Mouse (Mus musculus) lung, embryonic 16.5 days (tissue): Measurements from ENCODE around the gene Mms19. TPM values are rescaled to one million over a fixed set of nuclear protein-coding genes. Genes with fewer than 3 reads are reported as not detected.

Source experiments
- ATAC-seq: fragments of 200-750 bp; cut with Nextera tagmentation; 2 replicates; pipeline ENCODE4 v1.8.0; 2017; ENCODE audit warnings: low read depth, mild to moderate bottlenecking, moderate library complexity
- H3K27ac ChIP-seq: fragments of 300-500 bp; sonication (generic); 2 replicates; pipeline ENCODE4 v1.5.1; 2014; ENCODE audit warnings: mild to moderate bottlenecking, control low read depth, low read length
- H3K27me3 ChIP-seq: fragments of 300-500 bp; sonication (generic); 2 replicates; pipeline ENCODE4 v1.6.1; 2014; ENCODE audit warnings: low read depth, low read length, mixed read lengths; ENCODE audit not compliant: control insufficient read depth, insufficient read depth
- H3K36me3 ChIP-seq: fragments of 300-500 bp; sonication (generic); 2 replicates; pipeline ENCODE4 v1.6.1; 2014; ENCODE audit warnings: low read length; ENCODE audit not compliant: control insufficient read depth, insufficient read depth
- H3K4me1 ChIP-seq: fragments of 300-500 bp; sonication (generic); replicated peaks from 2 replicates; pipeline ENCODE4 v1.6.1; 2014; ENCODE audit warnings: low read length, mixed read lengths; ENCODE audit not compliant: control insufficient read depth, insufficient read depth
- H3K4me2 ChIP-seq: fragments of 300-500 bp; sonication (generic); 2 replicates; pipeline ENCODE4 v1.6.1; 2014; ENCODE audit warnings: low read depth, low read length, control low read depth
- H3K4me3 ChIP-seq: fragments of 300-500 bp; sonication (generic); 2 replicates; pipeline ENCODE4 v1.5.1; 2014; ENCODE audit warnings: mild to moderate bottlenecking, low read length, control low read depth
- H3K9ac ChIP-seq: fragments of 300-500 bp; sonication (generic); 2 replicates; pipeline ENCODE4 v1.6.1; 2014; ENCODE audit warnings: low read length, control low read depth
- H3K9me3 ChIP-seq: fragments of 300-500 bp; sonication (generic); 2 replicates; pipeline ENCODE4 v1.6.1; 2016; ENCODE audit warnings: low read length; ENCODE audit not compliant: control insufficient read depth
- WGBS: fragments of 180-500 bp; shearing (Covaris S2); extraction: QIAGEN DNeasy Blood & Tissue Kit; methylation state at CpG from one replicate; pipeline ENCODE4 v1.1.7; 2014; 5-methylcytosine and 5-hydroxymethylcytosine counted together
- polyA plus RNA-seq: library from polyadenylated mRNA; unstranded; fragments of >200 nt; fragmentation: Nextera tagmentation; extraction: Ambion mirVana; gene quantifications from 2 replicates; pipeline ENCODE4 v1.2.1, GENCODE M21; 2015

Gene Mms19
- polyA plus RNA-seq, 1 experiment from 2014 or later: 31.8 TPM

GRCm38 (mm10) chr19:42015001-42015400, 34.0 kb upstream of the Mms19 start:
- no peak for ATAC-seq
- Histone ChIP-seq H3K9ac (no peak overlapping the region), H3K27me3 (no peaks in the 10 kb centered on the region), H3K4me2 (no peak overlapping the region), H3K36me3 (no peaks in the 10 kb centered on the region), H3K27ac (no peak overlapping the region), H3K9me3 (no peaks in the 10 kb centered on the region), H3K4me3 (no peak overlapping the region), H3K4me1 (peaks cover 24% of the 10 kb centered on the region)
- WGBS: 62% methylated on average over 6 of the region's 6 CpGs

GRCm38 (mm10) chr19:42014231-42014825, 33.4 kb upstream of the Mms19 start:
- 70% methylated on average over 3 of the region's 3 CpGs for WGBS
- Histone ChIP-seq H3K4me3 (no peak overlapping the region), H3K9me3 (no peaks in the 10 kb centered on the region), H3K27me3 (no peaks in the 10 kb centered on the region), H3K9ac (no peak overlapping the region), H3K4me1 (peaks cover 20% of the 10 kb centered on the region), H3K36me3 (no peaks in the 10 kb centered on the region), H3K27ac (no peak overlapping the region), H3K4me2 (no peak overlapping the region)
- no peak for ATAC-seq

GRCm38 (mm10) chr19:42011123-42011522, 30.2 kb upstream of the Mms19 start:
- Histone ChIP-seq H3K9me3 (no peaks in the 10 kb centered on the region), H3K36me3 (no peaks in the 10 kb centered on the region), H3K4me3 (no peak overlapping the region), H3K9ac (no peak overlapping the region), H3K4me1 (peaks cover 3% of the 10 kb centered on the region), H3K4me2 (no peak overlapping the region), H3K27ac (no peak overlapping the region), H3K27me3 (no peaks in the 10 kb centered on the region)
- WGBS: 76% methylated on average over 7 of the region's 7 CpGs
- no peak for ATAC-seq

GRCm38 (mm10) chr19:42010436-42010835, 29.5 kb upstream of the Mms19 start:
- 73% methylated on average over 4 of the region's 4 CpGs for WGBS
- H3K27ac ChIP-seq: no peak overlapping the region
- no peak overlapping the region for H3K4me3 ChIP-seq
- H3K4me1 ChIP-seq: peaks cover 3% of the 10 kb centered on the region
- no peaks in the 10 kb centered on the region for H3K36me3 ChIP-seq
- H3K9me3 ChIP-seq: no peaks in the 10 kb centered on the region
- H3K9ac ChIP-seq: no peak overlapping the region
- ATAC-seq: no peak
- H3K27me3 ChIP-seq: no peaks in the 10 kb centered on the region
- no peak overlapping the region for H3K4me2 ChIP-seq

GRCm38 (mm10) chr19:42009067-42009466, 28.1 kb upstream of the Mms19 start:
- Histone ChIP-seq H3K36me3 (no peaks in the 10 kb centered on the region), H3K9ac (no peak overlapping the region), H3K9me3 (no peaks in the 10 kb centered on the region), H3K27me3 (no peaks in the 10 kb centered on the region), H3K4me2 (no peak overlapping the region), H3K4me1 (peaks cover 8% of the 10 kb centered on the region), H3K27ac (no peak overlapping the region), H3K4me3 (no peak overlapping the region)
- WGBS: 36% methylated on average over 7 of the region's 7 CpGs
- ATAC-seq: no peak

GRCm38 (mm10) chr19:42008586-42008985, 27.6 kb upstream of the Mms19 start:
- Histone ChIP-seq H3K9me3 (no peaks in the 10 kb centered on the region), H3K4me3 (no peak overlapping the region), H3K27me3 (no peaks in the 10 kb centered on the region), H3K36me3 (no peaks in the 10 kb centered on the region), H3K4me1 (peaks cover 8% of the 10 kb centered on the region), H3K4me2 (no peak overlapping the region), H3K9ac (no peak overlapping the region), H3K27ac (no peak overlapping the region)
- ATAC-seq: no peak
- WGBS: 52% methylated on average over 3 of the region's 3 CpGs

- Histone ChIP-seq H3K4me3 (no peak overlapping the region), H3K27me3 (no peaks in the 10 kb centered on the region), H3K27ac (no peak overlapping the region), H3K4me2 (no peak overlapping the region), H3K9ac (no peak overlapping the region), H3K4me1 (peaks cover 8% of the 10 kb centered on the region), H3K9me3 (no peaks in the 10 kb centered on the region), H3K36me3 (no peaks in the 10 kb centered on the region)
- 60% methylated on average over 8 of the region's 8 CpGs for WGBS
- no peak for ATAC-seq
Observed at GRCm38 (mm10) chr19:42006568-42006967, 25.6 kb upstream of the Mms19 start.

- 63% methylated on average over 3 of the region's 3 CpGs for WGBS
- H3K9me3 ChIP-seq: no peaks in the 10 kb centered on the region
- H3K9ac ChIP-seq: no peak overlapping the region
- no peaks in the 10 kb centered on the region for H3K36me3 ChIP-seq
- H3K27ac ChIP-seq: no peak overlapping the region
- H3K4me3 ChIP-seq: no peak overlapping the region
- H3K4me2 ChIP-seq: no peak overlapping the region
- ATAC-seq: no peak
- no peaks in the 10 kb centered on the region for H3K27me3 ChIP-seq
- H3K4me1 ChIP-seq: peaks cover 16% of the 10 kb centered on the region
Observed at GRCm38 (mm10) chr19:42005616-42006015, 24.7 kb upstream of the Mms19 start.

GRCm38 (mm10) chr19:42004258-42004657, 23.3 kb upstream of the Mms19 start:
- Histone ChIP-seq H3K27me3 (no peaks in the 10 kb centered on the region), H3K9ac (no peak overlapping the region), H3K4me2 (no peak overlapping the region), H3K36me3 (no peaks in the 10 kb centered on the region), H3K4me1 (peaks cover 21% of the 10 kb centered on the region), H3K9me3 (no peaks in the 10 kb centered on the region), H3K27ac (no peak overlapping the region), H3K4me3 (no peak overlapping the region)
- ATAC-seq: no peak
- WGBS: 65% methylated on average over 6 of the region's 6 CpGs
